Mouse (Mus musculus): Measurements from ENCODE around the gene Ripk4. TPM values are rescaled to one million over a fixed set of nuclear protein-coding genes. Genes with fewer than 3 reads are reported as not detected.
A peak's percentile ranks its signal among the peaks of the same experiment; 100 is the strongest.

Gene Ripk4
- polyA plus RNA-seq, 1 experiment = 12.5 TPM

GRCm38 (mm10) chr16:97759681-97760080 lies 3.9 kb downstream of the Ripk4 start:
- no peaks in the 10 kb centered on the region for H3K27me3 ChIP-seq (ENCODE audit: control insufficient read depth, insufficient read depth, low read length)
- 0 out of 2 replicates have a peak overlapping the region, but pooled peaks have one; percentile 43 for H3K27ac ChIP-seq (ENCODE audit: insufficient read depth, low read depth, low read length)
- H3K36me3 ChIP-seq (ENCODE audit: control insufficient read depth, insufficient read depth, low read length) = peaks cover under 1% of the 10 kb centered on the region
- H3K4me3 ChIP-seq (ENCODE audit: low read depth, low read length) = no peak overlapping the region
- TF ChIP-seq CTCF (IDR thresholded peaks at IDR 0.05; ENCODE audit: extremely low read depth, insufficient read length, insufficient replicate concordance, low read depth, low read length) (no peak), POLR2A (IDR thresholded peaks at IDR 0.05; ENCODE audit: low read depth, low read length) (no peak)
- WGBS = 27% methylated on average over 3 of the region's 3 CpGs
- peaks cover 25% of the 10 kb centered on the region for H3K4me1 ChIP-seq (ENCODE audit: control insufficient read depth, insufficient read depth, insufficient read length, low read length)

- H3K27ac ChIP-seq (ENCODE audit: insufficient read depth, low read depth, low read length) = peak overlapping the region; percentile 43; the same call in 1 of the 2 replicates
- WGBS = 21% methylated on average over 2 of the region's 2 CpGs
- no peak overlapping the region for H3K4me3 ChIP-seq (ENCODE audit: low read depth, low read length)
Measured at GRCm38 (mm10) chr16:97758288-97758687, 5.3 kb downstream of the Ripk4 start.

GRCm38 (mm10) chr16:97756460-97756859 lies 7.1 kb downstream of the Ripk4 start:
- Histone ChIP-seq H3K4me1 (ENCODE audit: control insufficient read depth, insufficient read depth, insufficient read length, low read length) (peaks cover 42% of the 10 kb centered on the region), H3K27me3 (ENCODE audit: control insufficient read depth, insufficient read depth, low read length) (no peaks in the 10 kb centered on the region)
- 22% methylated on average over 2 of the region's 2 CpGs for WGBS

More at GRCm38 (mm10) chr16:97758288-97758687, 5.3 kb downstream of the Ripk4 start:
- H3K27me3 ChIP-seq (ENCODE audit: control insufficient read depth, insufficient read depth, low read length) = no peaks in the 10 kb centered on the region
- peaks cover 27% of the 10 kb centered on the region for H3K4me1 ChIP-seq (ENCODE audit: control insufficient read depth, insufficient read depth, insufficient read length, low read length)
- peaks cover 12% of the 10 kb centered on the region for H3K36me3 ChIP-seq (ENCODE audit: control insufficient read depth, insufficient read depth, low read length)
- TF ChIP-seq CTCF (IDR thresholded peaks at IDR 0.05; ENCODE audit: extremely low read depth, insufficient read length, insufficient replicate concordance, low read depth, low read length) (no peak), POLR2A (IDR thresholded peaks at IDR 0.05; ENCODE audit: low read depth, low read length) (no peak)

GRCm38 (mm10) chr16:97752316-97752941 lies 11.2 kb downstream of the Ripk4 start:
- Histone ChIP-seq H3K4me3 (ENCODE audit: low read depth, low read length) (no peak overlapping the region), H3K36me3 (ENCODE audit: control insufficient read depth, insufficient read depth, low read length) (peaks cover 30% of the 10 kb centered on the region), H3K4me1 (ENCODE audit: control insufficient read depth, insufficient read depth, insufficient read length, low read length) (peaks cover 43% of the 10 kb centered on the region), H3K27me3 (ENCODE audit: control insufficient read depth, insufficient read depth, low read length) (no peaks in the 10 kb centered on the region), H3K27ac (ENCODE audit: insufficient read depth, low read depth, low read length) (peak overlapping the region; percentile 76)
- WGBS = 26% methylated on average over 3 of the region's 3 CpGs
- TF ChIP-seq POLR2A (IDR thresholded peaks at IDR 0.05; ENCODE audit: low read depth, low read length) = no peak
- TF ChIP-seq CTCF (IDR thresholded peaks at IDR 0.05; ENCODE audit: extremely low read depth, insufficient read length, insufficient replicate concordance, low read depth, low read length) = no peak

More at GRCm38 (mm10) chr16:97756460-97756859, 7.1 kb downstream of the Ripk4 start:
- Histone ChIP-seq H3K4me3 (ENCODE audit: low read depth, low read length) (no peak overlapping the region), H3K36me3 (ENCODE audit: control insufficient read depth, insufficient read depth, low read length) (peaks cover 12% of the 10 kb centered on the region), H3K27ac (ENCODE audit: insufficient read depth, low read depth, low read length) (peak overlapping the region; percentile 36)
- TF ChIP-seq POLR2A (IDR thresholded peaks at IDR 0.05; ENCODE audit: low read depth, low read length) (no peak), CTCF (IDR thresholded peaks at IDR 0.05; ENCODE audit: extremely low read depth, insufficient read length, insufficient replicate concordance, low read depth, low read length) (no peak)

- WGBS = 9% methylated on average over 8 of the region's 8 CpGs
- peak overlapping the region; percentile 76 for H3K27ac ChIP-seq (ENCODE audit: insufficient read depth, low read depth, low read length)
Measured at GRCm38 (mm10) chr16:97751884-97752283, 11.7 kb downstream of the Ripk4 start.

GRCm38 (mm10) chr16:97748421-97748820 lies 15.2 kb downstream of the Ripk4 start:
- TF ChIP-seq POLR2A (IDR thresholded peaks at IDR 0.05; ENCODE audit: low read depth, low read length) (no peak), CTCF (IDR thresholded peaks at IDR 0.05; ENCODE audit: extremely low read depth, insufficient read length, insufficient replicate concordance, low read depth, low read length) (no peak)
- Histone ChIP-seq H3K4me3 (ENCODE audit: low read depth, low read length) (no peak overlapping the region), H3K36me3 (ENCODE audit: control insufficient read depth, insufficient read depth, low read length) (peaks cover 51% of the 10 kb centered on the region), H3K4me1 (ENCODE audit: control insufficient read depth, insufficient read depth, insufficient read length, low read length) (peaks cover 26% of the 10 kb centered on the region; the same call in 1 of the 2 replicates), H3K27ac (ENCODE audit: insufficient read depth, low read depth, low read length) (no peak overlapping the region), H3K27me3 (ENCODE audit: control insufficient read depth, insufficient read depth, low read length) (no peaks in the 10 kb centered on the region)
- 69% methylated on average over 6 of the region's 6 CpGs for WGBS

More at GRCm38 (mm10) chr16:97751884-97752283, 11.7 kb downstream of the Ripk4 start:
- Histone ChIP-seq H3K4me3 (ENCODE audit: low read depth, low read length) (no peak overlapping the region), H3K4me1 (ENCODE audit: control insufficient read depth, insufficient read depth, insufficient read length, low read length) (peaks cover 38% of the 10 kb centered on the region), H3K27me3 (ENCODE audit: control insufficient read depth, insufficient read depth, low read length) (no peaks in the 10 kb centered on the region), H3K36me3 (ENCODE audit: control insufficient read depth, insufficient read depth, low read length) (peaks cover 35% of the 10 kb centered on the region)
- TF ChIP-seq CTCF (IDR thresholded peaks at IDR 0.05; ENCODE audit: extremely low read depth, insufficient read length, insufficient replicate concordance, low read depth, low read length) = no peak
- TF ChIP-seq POLR2A (IDR thresholded peaks at IDR 0.05; ENCODE audit: low read depth, low read length) = no peak

GRCm38 (mm10) chr16:97738030-97738429 lies 25.6 kb downstream of the Ripk4 start:
- peaks cover 13% of the 10 kb centered on the region for H3K4me1 ChIP-seq (ENCODE audit: control insufficient read depth, insufficient read depth, insufficient read length, low read length)
- H3K36me3 ChIP-seq (ENCODE audit: control insufficient read depth, insufficient read depth, low read length) = peaks cover 7% of the 10 kb centered on the region
- H3K27ac ChIP-seq (ENCODE audit: insufficient read depth, low read depth, low read length) = no peak overlapping the region
- no peaks in the 10 kb centered on the region for H3K27me3 ChIP-seq (ENCODE audit: control insufficient read depth, insufficient read depth, low read length)
- H3K4me3 ChIP-seq (ENCODE audit: low read depth, low read length) = no peak overlapping the region
- TF ChIP-seq POLR2A (IDR thresholded peaks at IDR 0.05; ENCODE audit: low read depth, low read length) = no peak
- TF ChIP-seq CTCF (IDR thresholded peaks at IDR 0.05; ENCODE audit: extremely low read depth, insufficient read length, insufficient replicate concordance, low read depth, low read length) = no peak
- WGBS = 63% methylated on average over 6 of the region's 6 CpGs
